Comparison of ENCODE assay signal across 24 mouse cellular contexts in the genomic region with DNA sequence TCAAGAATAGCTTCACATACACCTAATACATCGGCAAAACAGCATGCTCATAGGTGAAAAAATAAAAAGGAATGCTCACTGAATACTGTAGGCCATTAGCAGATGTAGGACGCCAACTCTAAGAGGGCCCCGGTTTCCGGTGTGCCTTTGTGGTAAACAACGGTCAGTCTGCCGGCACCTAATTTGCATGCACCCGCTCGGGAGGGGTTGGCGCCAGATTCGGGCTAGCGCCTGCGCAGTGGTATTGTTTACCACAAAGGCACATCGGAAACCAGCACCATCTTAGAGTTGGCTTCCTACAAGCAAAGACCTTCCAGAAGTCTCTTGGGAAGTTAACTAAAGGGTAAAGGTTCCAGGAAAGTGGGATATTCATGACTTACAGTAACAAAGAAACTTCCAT.
DNase-seq lines count a peak whose midpoint lies in the region; ATAC-seq and TF ChIP-seq lines count a peak whose summit lies in the region.
"Had no signal": no experiment of that assay in that cellular context is flagged by ENCODE, and none has a peak within 500 bp of the region (broad histone marks: within the 10 kb centered on the region; RNA-seq: fewer than 3 reads in every experiment).

No protein-coding gene starts in this region.

- dilution Hi-C loops in CH12.LX (cut with MboI; ENCODE audit: extremely low pct_ligation_motif_present, extremely low pct_unique_long_range_greater_than_20kb, low sequenced_read_pairs): no loop called here

- TF ChIP-seq EP300 in liver, postnatal 0 days (IDR thresholded peaks at IDR 0.05; ENCODE audit: low read depth): no peak
- TF ChIP-seq EP300 in CH12.LX (IDR thresholded peaks at IDR 0.05; ENCODE audit: low read length): peak; percentile 58; the same call in 1 of the 2 replicates

- H3K27me3 ChIP-seq in liver, postnatal 0 days (ENCODE audit: insufficient read depth, low read length): no peaks in the 10 kb centered on the region
- no peaks in the 10 kb centered on the region for H3K27me3 ChIP-seq in testis, adult 2 months (ENCODE audit: control insufficient read depth, insufficient read depth, low read length)
- H3K27me3 ChIP-seq in CH12.LX (replicated peaks): no peaks in the 10 kb centered on the region
- H3K27me3 ChIP-seq in kidney, embryonic 15.5 days: no peaks in the 10 kb centered on the region
- H3K27me3 ChIP-seq: embryonic facial prominence, embryonic 12.5 days; forebrain, embryonic 13.5 days; forebrain, embryonic 15.5 days had no signal

- no peak overlapping the region for H3K27ac ChIP-seq in liver, postnatal 0 days (ENCODE audit: low read depth)
- peak overlapping the region; percentile 92 for H3K27ac ChIP-seq in testis, adult 2 months (ENCODE audit: control insufficient read depth, insufficient read depth, low read depth, low read length)
- H3K27ac ChIP-seq in CH12.LX (ENCODE audit: insufficient read depth, low read depth): peak overlapping the region; percentile 97
- H3K27ac ChIP-seq in kidney, embryonic 15.5 days: no peak overlapping the region
- H3K27ac ChIP-seq: embryonic facial prominence, embryonic 10.5 days; embryonic facial prominence, embryonic 12.5 days; forebrain, embryonic 13.5 days; forebrain, embryonic 15.5 days had no signal

- no peak overlapping the region for H3K4me3 ChIP-seq in liver, postnatal 0 days (ENCODE audit: low read depth, low read length)
- H3K4me3 ChIP-seq in testis, adult 2 months (ENCODE audit: control insufficient read depth, low read depth, low read length): peak overlapping the region; percentile 88
- H3K4me3 ChIP-seq in CH12.LX (replicated peaks in 1 of 3; ENCODE audit: low read depth in 2 of 3, low read length in 2 of 3, poor library complexity in 1 of 3): peak overlapping the region; percentile 47 to 55 (median 50)
- no peak overlapping the region for H3K4me3 ChIP-seq in kidney, embryonic 15.5 days (replicated peaks)
- H3K4me3 ChIP-seq: embryonic facial prominence, embryonic 10.5 days; embryonic facial prominence, embryonic 12.5 days; forebrain, embryonic 13.5 days; forebrain, embryonic 15.5 days had no signal

- H3K9me3 ChIP-seq in liver, postnatal 0 days (ENCODE audit: low read length): no peaks in the 10 kb centered on the region
- H3K9me3 ChIP-seq in CH12.LX (replicated peaks; ENCODE audit: low read length): peaks cover 2% of the 10 kb centered on the region
- no peaks in the 10 kb centered on the region for H3K9me3 ChIP-seq in kidney, embryonic 15.5 days (replicated peaks)
- H3K9me3 ChIP-seq: embryonic facial prominence, embryonic 10.5 days; embryonic facial prominence, embryonic 12.5 days; forebrain, embryonic 13.5 days; forebrain, embryonic 15.5 days had no signal

- H3K79me2 ChIP-seq in CH12.LX (replicated peaks; ENCODE audit: control insufficient read depth, extremely low read depth, insufficient read depth, poor library complexity, severe bottlenecking): no peaks in the 10 kb centered on the region

- in situ Hi-C loops in CH12.LX (cut with MboI; ENCODE audit: low pct_ligation_motif_present, low pct_unique_long_range_greater_than_20kb, low sequenced_read_pairs): loop anchor here (25.0 kb wide), 1 partner anchor 343 kb away; a partner anchor contains a TSS

- H3K9ac ChIP-seq in liver, postnatal 0 days (replicated peaks): no peak overlapping the region
- peak overlapping the region; percentile 84 for H3K9ac ChIP-seq in CH12.LX (ENCODE audit: insufficient read depth, low read depth)
- no peak overlapping the region for H3K9ac ChIP-seq in kidney, embryonic 15.5 days
- H3K9ac ChIP-seq: embryonic facial prominence, embryonic 12.5 days; forebrain, embryonic 13.5 days; forebrain, embryonic 15.5 days; forebrain, postnatal 0 days had no signal

- 76% methylated on average over 13 of the region's 13 CpGs for WGBS in liver, postnatal 0 days (ENCODE audit: insufficient replicate concordance)
- WGBS in kidney, embryonic 15.5 days: 84% methylated on average over 13 of the region's 13 CpGs

- TF ChIP-seq CTCF in liver, postnatal 0 days (IDR thresholded peaks at IDR 0.05; ENCODE audit: low read depth): no peak
- no peak for TF ChIP-seq CTCF in testis, adult 2 months (IDR thresholded peaks at IDR 0.05; ENCODE audit: control insufficient read depth, insufficient read depth, insufficient replicate concordance, low read depth, low read length)
- no peak for TF ChIP-seq CTCF in CH12.LX (conservative IDR thresholded peaks at IDR 0.05 in 1 of 2, IDR thresholded peaks at IDR 0.05 in 1 of 2; ENCODE audit: low read depth in 2 of 2, low read length in 2 of 2)

- no peaks in the 10 kb centered on the region for H3K36me3 ChIP-seq in liver, postnatal 0 days (replicated peaks; ENCODE audit: insufficient read depth, low read length)
- no peaks in the 10 kb centered on the region; the same call in none of the 2 replicates for H3K36me3 ChIP-seq in testis, adult 2 months (ENCODE audit: control insufficient read depth, insufficient read depth, low read length)
- no peaks in the 10 kb centered on the region for H3K36me3 ChIP-seq in CH12.LX (replicated peaks in 1 of 2; ENCODE audit: control insufficient read depth in 1 of 2, insufficient read depth in 1 of 2, low read length in 1 of 2)
- H3K36me3 ChIP-seq in kidney, embryonic 15.5 days: no peaks in the 10 kb centered on the region
- H3K36me3 ChIP-seq: embryonic facial prominence, embryonic 10.5 days; embryonic facial prominence, embryonic 12.5 days; forebrain, embryonic 15.5 days had no signal

- DNase-seq in liver: peak; percentile 18
- DNase-seq in liver, postnatal 0 days: no peak
- DNase-seq in testis, postnatal 10 days (ENCODE audit: low spot score): no peak
- DNase-seq in CH12.LX (ENCODE audit: extremely low read depth): peak; percentile 87
- peak; percentile 33 for DNase-seq in testis, postnatal 14 days (ENCODE audit: low spot score)
- DNase-seq in cerebellum, postnatal 25 days: no peak
- DNase-seq: adrenal gland, postnatal 10 days; adrenal gland, postnatal 25 days; B cell, adult 2 months; cerebellum, adult 11 months; cerebellum, adult 18-20 months; cerebellum, adult 8-10 months; cerebellum, adult 9-11 months; cerebellum, postnatal 14 days; forebrain, postnatal 0 days had no signal

- H3K4me2 ChIP-seq in liver, postnatal 0 days (ENCODE audit: low read depth, low read length): no peak overlapping the region
- peak overlapping the region; percentile 86 for H3K4me2 ChIP-seq in CH12.LX (ENCODE audit: insufficient read depth, low read depth, poor library complexity, severe bottlenecking)
- H3K4me2 ChIP-seq in kidney, embryonic 15.5 days: no peak overlapping the region
- H3K4me2 ChIP-seq: embryonic facial prominence, embryonic 12.5 days; forebrain, embryonic 13.5 days; forebrain, embryonic 15.5 days had no signal

- TF ChIP-seq POLR2A in testis, adult 2 months (IDR thresholded peaks at IDR 0.05; ENCODE audit: control insufficient read depth, low read depth, low read length): peak; percentile 63
- TF ChIP-seq POLR2A in CH12.LX (IDR thresholded peaks at IDR 0.05; ENCODE audit: low read depth, low read length): no peak; the same call in none of the 2 replicates

- no peaks in the 10 kb centered on the region for H3K4me1 ChIP-seq in liver, postnatal 0 days (ENCODE audit: insufficient read depth)
- H3K4me1 ChIP-seq in testis, adult 2 months (ENCODE audit: control insufficient read depth, insufficient read depth, low read length): peaks cover 5% of the 10 kb centered on the region
- H3K4me1 ChIP-seq in CH12.LX (ENCODE audit: control insufficient read depth in 1 of 2, insufficient read depth in 2 of 2): peaks cover 20 to 78% of the 10 kb centered on the region in 2 experiments
- peaks cover 5% of the 10 kb centered on the region; the same call in 1 of the 2 replicates for H3K4me1 ChIP-seq in kidney, embryonic 15.5 days
- H3K4me1 ChIP-seq: embryonic facial prominence, embryonic 10.5 days; embryonic facial prominence, embryonic 12.5 days had no signal

- ATAC-seq in liver, postnatal 0 days: no peak
- ATAC-seq in kidney, embryonic 15.5 days (replicated peaks; ENCODE audit: low FRiP score): no peak
- ATAC-seq: activated CD4-positive, CD25-positive, alpha-beta regulatory T cell, adult 4 months; CD4-positive, CD25-positive, alpha-beta regulatory T cell, adult 4 months; forebrain, embryonic 13.5 days; forebrain, embryonic 15.5 days; forebrain, postnatal 0 days; Patski had no signal

- no peak for TF ChIP-seq RAD21 in CH12.LX (IDR thresholded peaks at IDR 0.05; ENCODE audit: low read depth, low read length)

TF ChIP-seq in CH12.LX, 34 proteins besides CTCF, POLR2A, EP300 and RAD21 (continues in another document):
- TF ChIP-seq ZMIZ1 (IDR thresholded peaks at IDR 0.05; ENCODE audit: low read depth, low read length) (peak; percentile 56; the same call in 1 of the 2 replicates), ELF1 (IDR thresholded peaks at IDR 0.05; ENCODE audit: low read depth, low read length) (peak; percentile 78), PAX5 (IDR thresholded peaks at IDR 0.05; ENCODE audit: low read length) (no peak), KAT2A (IDR thresholded peaks at IDR 0.05; ENCODE audit: insufficient replicate concordance, low read length) (peak; percentile 68; the same call in 1 of the 2 replicates), HCFC1 (IDR thresholded peaks at IDR 0.05; ENCODE audit: low read depth, low read length) (peak; percentile 55), GABPA (IDR thresholded peaks at IDR 0.05; ENCODE audit: insufficient replicate concordance, low read depth, low read length) (no peak), MAX (IDR thresholded peaks at IDR 0.05; ENCODE audit: low read length) (peak; percentile 48; the same call in 1 of the 2 replicates), ZKSCAN1 (IDR thresholded peaks at IDR 0.05; ENCODE audit: borderline replicate concordance, low read depth, low read length) (no peak), MAZ (IDR thresholded peaks at IDR 0.05; ENCODE audit: low read depth, low read length) (peak; percentile 94), ZC3H11A (IDR thresholded peaks at IDR 0.05; ENCODE audit: low read depth, low read length) (no peak), E2F4 (IDR thresholded peaks at IDR 0.05; ENCODE audit: insufficient replicate concordance, low read depth, low read length) (peak; percentile 95; the same call in 1 of the 2 replicates), BHLHE40 (IDR thresholded peaks at IDR 0.05; ENCODE audit: low read depth, low read length) (peak; percentile 79), MEF2A (IDR thresholded peaks at IDR 0.05; ENCODE audit: borderline replicate concordance, low read depth, low read length) (peak; percentile 81), JUND (conservative IDR thresholded peaks at IDR 0.05; ENCODE audit: low read depth, low read length) (0 out of 2 replicates have a peak, but pooled peaks have one; percentile 4), CHD2 (IDR thresholded peaks at IDR 0.05; ENCODE audit: low read length) (no peak), JUN (IDR thresholded peaks at IDR 0.05; ENCODE audit: insufficient read depth, low read depth, low read length) (no peak), MYC (IDR thresholded peaks at IDR 0.05; ENCODE audit: low read depth, low read length) (0 out of 2 replicates have a peak, but pooled peaks have one; percentile 15), USF2 (conservative IDR thresholded peaks at IDR 0.05; ENCODE audit: low read depth, low read length) (no peak), MXI1 (IDR thresholded peaks at IDR 0.05; ENCODE audit: low read depth, low read length) (0 out of 2 replicates have a peak, but pooled peaks have one; percentile 49)

Comparison
In these comparisons a context has a peak if more than half of its experiments do, and no peak if none do; other contexts are left out.
1. DNase-seq: peak in liver (single experiment), CH12.LX (single experiment) and testis, postnatal 14 days (single experiment); none in liver, postnatal 0 days (single experiment), testis, postnatal 10 days (single experiment) and cerebellum, postnatal 25 days (0 of 2).
2. H3K27ac ChIP-seq: peak in testis, adult 2 months (single experiment) and CH12.LX (single experiment); none in liver, postnatal 0 days (single experiment) and kidney, embryonic 15.5 days (single experiment).
3. H3K4me3 ChIP-seq: peak in testis, adult 2 months (single experiment) and CH12.LX (3 of 3); none in liver, postnatal 0 days (single experiment) and kidney, embryonic 15.5 days (single experiment).